Mouse (Mus musculus): ENCODE measurements around the gene Lclat1.

DNA sequence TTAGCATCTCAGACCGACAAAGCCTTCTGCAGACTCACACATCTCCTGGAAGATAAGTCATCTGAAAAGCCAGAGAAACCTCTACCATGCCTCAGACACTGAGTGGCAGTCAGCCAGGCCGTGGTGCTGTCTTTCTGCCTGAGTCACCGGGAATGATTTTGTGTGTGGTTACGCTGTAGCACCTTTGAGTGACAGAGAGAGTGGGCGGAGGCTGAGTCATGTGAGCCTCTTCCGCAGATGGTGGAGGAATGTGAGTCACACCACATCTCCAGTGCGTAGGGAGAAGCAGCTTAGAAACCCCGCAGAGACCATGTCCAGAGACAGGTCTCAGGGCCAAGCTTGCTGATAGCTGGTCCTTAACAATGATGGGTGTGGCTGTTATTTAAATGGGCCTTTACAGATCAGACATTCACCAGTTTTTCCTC is 155.3 kb downstream of the Lclat1 start:
- TF ChIP-seq CTCF (conservative IDR thresholded peaks at IDR 0.05; ENCODE audit: low read length) (no peak), NANOG (IDR thresholded peaks at IDR 0.05; ENCODE audit: borderline replicate concordance, low read length) (no peak)

All from E14TG2a.4 (cell line).